Mouse (Mus musculus) C2C12 (cell line): ENCODE measurements around the gene Zfp652. TPM values are rescaled to one million over a fixed set of nuclear protein-coding genes. Genes with fewer than 3 reads are reported as not detected.

ENCODE experiments used
- H3K27me3 ChIP-seq: one replicate; pipeline ENCODE4 v1.6.1; 2011; ENCODE audit not compliant: control insufficient read depth, insufficient read depth, insufficient read length
- H3K36me3 ChIP-seq: one replicate; pipeline ENCODE4 v1.6.1; 2011; ENCODE audit not compliant: control insufficient read depth, insufficient read depth
- H3K4me3 ChIP-seq: one replicate; pipeline ENCODE4 v1.5.1; 2011; ENCODE audit warnings: mild to moderate bottlenecking, control low read depth; ENCODE audit not compliant: poor library complexity, insufficient read depth, severe bottlenecking
- H3K79me2 ChIP-seq: one replicate; pipeline ENCODE4 v1.6.1; 2011; ENCODE audit not compliant: control insufficient read depth, insufficient read depth
- H3K79me3 ChIP-seq: one replicate; pipeline ENCODE4 v1.6.1; 2011; ENCODE audit warnings: low read depth, control low read depth
- H3ac ChIP-seq: one replicate; pipeline ENCODE3; 2011; ENCODE audit warnings: low read depth; ENCODE audit not compliant: control insufficient read depth, insufficient read length
- CEBPB ChIP-seq: IDR thresholded peaks from one replicate; pipeline ENCODE4 v1.6.1; 2011; ENCODE audit warnings: low read depth, mild to moderate bottlenecking, control low read depth, moderate library complexity
- CTCF ChIP-seq: IDR thresholded peaks from one replicate; pipeline ENCODE4 v1.5.1; 2011; ENCODE audit not compliant: control insufficient read depth, insufficient read depth, insufficient read length
- FOSL1 ChIP-seq: IDR thresholded peaks from one replicate; pipeline ENCODE4 v1.8.0; 2011; ENCODE audit warnings: mild to moderate bottlenecking, low read length; ENCODE audit not compliant: poor library complexity, insufficient read depth, severe bottlenecking
- MAX ChIP-seq: IDR thresholded peaks from one replicate; pipeline ENCODE4 v1.6.1; 2011; ENCODE audit warnings: mild to moderate bottlenecking, control low read depth
- MYOD1 ChIP-seq: IDR thresholded peaks from one replicate; pipeline ENCODE4 v1.6.1; 2011; ENCODE audit warnings: low read depth; ENCODE audit not compliant: control insufficient read depth, insufficient read length
- MYOG ChIP-seq: IDR thresholded peaks from one replicate; pipeline ENCODE4 v1.6.1; 2011; ENCODE audit not compliant: control insufficient read depth, insufficient read length; ENCODE audit errors: extremely low read depth
- USF1 ChIP-seq: IDR thresholded peaks from one replicate; pipeline ENCODE4 v1.6.1; 2011; ENCODE audit warnings: low read depth, mild to moderate bottlenecking, control low read depth, moderate library complexity
- polyA plus RNA-seq: library from polyadenylated mRNA; unstranded; fragments of >200 nt; fragmentation: generic; extraction: Trizol; gene quantifications from one replicate; pipeline ENCODE4 v1.2.1, GENCODE M21; 2012; ENCODE audit warnings: missing spikeins

The Zfp652 gene
- polyA plus RNA-seq, 1 experiment: 4.8 TPM

- Histone ChIP-seq H3ac (no peak overlapping the region), H3K79me2 (no peaks in the 10 kb centered on the region), H3K79me3 (no peaks in the 10 kb centered on the region), H3K27me3 (peaks cover 7% of the 10 kb centered on the region), H3K4me3 (no peak overlapping the region), H3K36me3 (no peaks in the 10 kb centered on the region)
- TF ChIP-seq MYOG (no peak), USF1 (no peak), MYOD1 (no peak), MAX (no peak), CEBPB (no peak), CTCF (no peak), FOSL1 (no peak)
Measured at GRCm38 (mm10) chr11:95853684-95854083, 141.2 kb downstream of the Zfp652 start.

- TF ChIP-seq CTCF: no peak
- no peak for TF ChIP-seq USF1
- TF ChIP-seq MAX: no peak
- TF ChIP-seq MYOD1: no peak
- TF ChIP-seq CEBPB: no peak
- no peak for TF ChIP-seq FOSL1
- TF ChIP-seq MYOG: no peak
- Histone ChIP-seq H3K4me3 (no peak overlapping the region), H3K79me3 (no peaks in the 10 kb centered on the region), H3ac (no peak overlapping the region), H3K27me3 (no peaks in the 10 kb centered on the region), H3K79me2 (no peaks in the 10 kb centered on the region), H3K36me3 (no peaks in the 10 kb centered on the region)
Measured at GRCm38 (mm10) chr11:95857306-95857705, 144.8 kb downstream of the Zfp652 start.

GRCm38 (mm10) chr11:95857716-95858527 lies 145.4 kb downstream of the Zfp652 start:
- Histone ChIP-seq H3K27me3 (no peaks in the 10 kb centered on the region), H3K4me3 (peak overlapping the region; percentile 30), H3ac (peak overlapping the region; percentile 49), H3K79me3 (no peaks in the 10 kb centered on the region), H3K36me3 (no peaks in the 10 kb centered on the region), H3K79me2 (no peaks in the 10 kb centered on the region)
- TF ChIP-seq MYOD1 (no peak), CEBPB (no peak), MYOG (no peak), MAX (no peak), CTCF (no peak), USF1 (no peak), FOSL1 (no peak)

- H3K27me3 ChIP-seq: no peaks in the 10 kb centered on the region
- peak overlapping the region; percentile 56 for H3ac ChIP-seq
- peak; percentile 10 for TF ChIP-seq MAX
- peak; percentile 43 for TF ChIP-seq CEBPB
- no peak for TF ChIP-seq USF1
- TF ChIP-seq MYOG: no peak
- H3K4me3 ChIP-seq: peak overlapping the region; percentile 74
- H3K36me3 ChIP-seq: no peaks in the 10 kb centered on the region
- no peaks in the 10 kb centered on the region for H3K79me3 ChIP-seq
- H3K79me2 ChIP-seq: no peaks in the 10 kb centered on the region
Measured at GRCm38 (mm10) chr11:95858528-95859467, 146.3 kb downstream of the Zfp652 start.

- Histone ChIP-seq H3ac (peak overlapping the region; percentile 56), H3K36me3 (no peaks in the 10 kb centered on the region), H3K27me3 (no peaks in the 10 kb centered on the region), H3K79me3 (no peaks in the 10 kb centered on the region), H3K4me3 (peak overlapping the region; percentile 74), H3K79me2 (no peaks in the 10 kb centered on the region)
- no peak for TF ChIP-seq FOSL1
- TF ChIP-seq USF1: peak; percentile 45
- peak; percentile 97 for TF ChIP-seq MAX
- TF ChIP-seq MYOG: no peak
- TF ChIP-seq MYOD1: peak; percentile 65
- no peak for TF ChIP-seq CEBPB
- TF ChIP-seq CTCF: no peak
Measured at GRCm38 (mm10) chr11:95859468-95859855, 147.0 kb downstream of the Zfp652 start.
